Mouse (Mus musculus) midbrain, embryonic 12.5 days (tissue): ENCODE measurements at regions not wholly inside any gene's neighbourhood (a gene's known extent, or its start where the extent isn't known, plus 50 kb on each side); places are given as distances from the start of the nearest gene placed in this dataset.
A peak's percentile ranks its signal among the peaks of the same experiment; 100 is the strongest.

Source experiments
- ATAC-seq: fragments of 200-750 bp; cut with Nextera tagmentation; 2 replicates; pipeline ENCODE4 v1.8.0; 2017; ENCODE audit warnings: low read depth, moderate TSS enrichment, moderate library complexity; ENCODE audit not compliant: low FRiP score
- H3K27ac ChIP-seq: fragments of 300-500 bp; sonication (generic); replicated peaks from 2 replicates; pipeline ENCODE4 v1.5.1; 2016; ENCODE audit warnings: mild to moderate bottlenecking
- H3K27me3 ChIP-seq: fragments of 300-500 bp; sonication (generic); 2 replicates; pipeline ENCODE4 v1.6.1; 2016; ENCODE audit warnings: mild to moderate bottlenecking
- H3K36me3 ChIP-seq: fragments of 300-500 bp; sonication (generic); 2 replicates; pipeline ENCODE4 v1.6.1; 2016
- H3K4me1 ChIP-seq: fragments of 300-500 bp; sonication (generic); 2 replicates; pipeline ENCODE4 v1.6.1; 2016
- H3K4me2 ChIP-seq: fragments of 300-500 bp; sonication (generic); replicated peaks from 2 replicates; pipeline ENCODE4 v1.6.1; 2016; ENCODE audit warnings: mild to moderate bottlenecking, moderate library complexity
- H3K4me3 ChIP-seq: fragments of 300-500 bp; sonication (generic); 2 replicates; pipeline ENCODE4 v1.5.1; 2016; ENCODE audit warnings: mild to moderate bottlenecking
- H3K9ac ChIP-seq: fragments of 300-500 bp; sonication (generic); replicated peaks from 2 replicates; pipeline ENCODE4 v1.6.1; 2016; ENCODE audit warnings: mild to moderate bottlenecking, moderate library complexity
- H3K9me3 ChIP-seq: fragments of 300-500 bp; sonication (generic); 2 replicates; pipeline ENCODE4 v1.6.1; 2016; ENCODE audit warnings: mild to moderate bottlenecking
- WGBS: fragments of 180-500 bp; shearing (Covaris S2); methylation state at CpG from one replicate; pipeline ENCODE4 v1.1.7; 2016; 5-methylcytosine and 5-hydroxymethylcytosine counted together

DNA sequence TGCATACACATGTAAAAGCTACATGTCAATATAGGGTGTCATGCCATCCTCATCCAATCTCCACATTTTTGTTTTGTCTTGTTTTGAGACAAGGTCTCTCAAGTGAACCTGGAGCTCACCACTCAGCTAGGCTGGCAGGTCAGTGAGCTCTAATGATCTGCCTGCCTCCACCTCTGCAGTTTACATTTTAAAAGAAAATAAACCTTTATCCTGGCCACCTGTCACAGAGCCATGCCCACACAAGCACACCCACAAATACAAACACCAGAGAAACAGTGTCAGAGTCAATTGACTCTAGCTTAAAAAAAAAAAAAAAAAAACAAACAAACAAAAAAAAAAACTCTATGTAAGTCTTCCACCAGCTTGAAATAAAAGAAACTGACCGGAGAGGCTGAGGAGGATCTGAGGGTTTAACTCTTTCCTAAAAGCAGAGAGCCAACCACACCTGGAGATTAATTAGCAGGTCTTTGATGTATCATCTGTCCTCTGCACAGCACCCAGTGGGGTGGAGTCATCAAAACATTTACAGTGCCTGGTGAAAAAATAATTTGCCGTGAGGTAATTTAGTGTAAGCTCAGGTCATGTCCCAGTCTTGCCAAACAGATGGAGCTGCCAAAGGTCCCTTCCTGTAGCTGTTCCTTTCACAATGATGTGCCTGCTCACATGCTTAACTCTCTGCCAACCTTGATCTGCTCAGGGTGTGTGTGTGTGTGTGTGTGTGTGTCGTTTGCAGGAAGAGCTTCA lies 262.2 kb downstream of the Gm11361 start:
- Histone ChIP-seq H3K4me1 (peaks cover 9% of the 10 kb centered on the region; the same call in 1 of the 2 replicates), H3K4me3 (no peak overlapping the region), H3K9ac (no peak overlapping the region), H3K36me3 (no peaks in the 10 kb centered on the region), H3K4me2 (no peak overlapping the region), H3K27me3 (no peaks in the 10 kb centered on the region), H3K9me3 (no peaks in the 10 kb centered on the region), H3K27ac (no peak overlapping the region)
- 67% methylated on average over 3 of the region's 3 CpGs for WGBS
- ATAC-seq, result no peak

DNA sequence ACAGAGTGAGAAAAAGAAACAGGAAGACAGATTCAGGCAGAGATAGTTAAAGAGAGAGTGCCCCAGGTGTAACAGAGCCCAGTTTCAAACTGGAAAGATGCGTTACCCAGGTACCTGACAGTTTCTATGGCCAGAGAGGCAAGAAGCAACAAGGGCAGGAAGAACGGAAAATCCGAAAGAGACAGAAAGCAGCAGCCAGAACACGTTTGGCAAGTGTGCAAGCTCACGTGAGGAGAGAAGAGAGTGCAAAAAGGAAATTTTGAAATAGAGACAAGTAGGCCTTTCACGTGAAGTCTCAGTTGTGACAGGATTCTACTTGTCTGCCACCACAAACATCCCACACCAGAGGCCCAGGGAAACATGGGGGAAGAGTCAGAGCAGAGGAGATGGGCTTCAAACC lies 259.8 kb downstream of the Gm11361 start:
- H3K27ac ChIP-seq, result 0 out of 2 replicates have a peak overlapping the region, but pooled peaks have one; percentile 21
- 81% methylated on average over 6 of the region's 6 CpGs for WGBS
- ATAC-seq, result no peak

GRCm38 (mm10) chr13:28516636-28517035 lies 259.3 kb downstream of the Gm11361 start:
- Histone ChIP-seq H3K4me3 (no peak overlapping the region), H3K4me2 (no peak overlapping the region), H3K9me3 (no peaks in the 10 kb centered on the region), H3K36me3 (no peaks in the 10 kb centered on the region), H3K4me1 (peaks cover 17% of the 10 kb centered on the region), H3K9ac (no peak overlapping the region), H3K27ac (no peak overlapping the region), H3K27me3 (no peaks in the 10 kb centered on the region)
- 53% methylated on average over 2 of the region's 2 CpGs for WGBS
- ATAC-seq, result no peak

More for the DNA sequence above, 259.8 kb downstream of the Gm11361 start:
- Histone ChIP-seq H3K9ac (no peak overlapping the region), H3K4me2 (no peak overlapping the region), H3K27me3 (no peaks in the 10 kb centered on the region), H3K9me3 (no peaks in the 10 kb centered on the region), H3K4me3 (no peak overlapping the region), H3K4me1 (peaks cover 17% of the 10 kb centered on the region), H3K36me3 (no peaks in the 10 kb centered on the region)

DNA sequence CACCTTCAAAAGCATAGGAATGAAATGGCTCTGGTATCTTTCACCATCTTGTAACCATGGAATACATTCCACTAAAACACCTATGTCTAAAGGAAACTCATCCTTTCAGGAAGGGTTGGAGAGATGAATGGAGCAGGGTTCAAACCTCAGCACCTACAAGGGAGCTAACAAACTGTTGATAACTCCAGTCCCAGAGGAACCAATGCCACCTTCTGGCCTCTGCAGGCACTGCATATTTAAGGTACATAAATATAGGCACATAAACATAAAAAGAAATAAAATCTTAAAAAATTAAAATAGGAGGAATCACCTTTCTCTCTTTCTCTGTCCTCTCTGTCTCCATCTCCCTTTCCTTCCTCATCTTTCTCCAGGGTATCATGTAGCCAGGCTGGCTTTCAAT lies 256.9 kb downstream of the Gm11361 start:
- Histone ChIP-seq H3K27me3 (no peaks in the 10 kb centered on the region), H3K36me3 (no peaks in the 10 kb centered on the region), H3K4me3 (no peak overlapping the region), H3K27ac (no peak overlapping the region), H3K4me2 (no peak overlapping the region), H3K9ac (no peak overlapping the region), H3K9me3 (no peaks in the 10 kb centered on the region), H3K4me1 (peaks cover 17% of the 10 kb centered on the region)
- ATAC-seq, result no peak

DNA sequence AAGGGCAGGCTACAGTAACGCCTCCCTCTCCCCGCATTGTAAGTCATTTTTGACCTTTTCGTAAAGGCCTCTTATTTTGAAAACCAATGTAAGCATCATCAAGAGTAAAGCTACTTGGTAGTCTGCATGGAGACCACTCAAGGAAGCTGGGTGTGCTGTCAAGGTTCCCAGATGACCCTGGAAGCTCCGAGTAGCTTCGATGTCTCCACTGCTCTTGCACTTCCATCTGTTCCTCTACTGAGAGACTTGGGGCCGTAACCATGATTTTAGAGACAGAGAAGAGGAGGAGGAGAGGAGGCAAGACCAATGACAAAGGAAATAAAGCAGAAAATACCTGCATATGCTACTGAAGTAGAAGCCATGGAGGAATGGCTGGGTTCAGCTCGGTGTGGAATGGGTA lies 256.0 kb downstream of the Gm11361 start:
- Histone ChIP-seq H3K4me1 (peaks cover 17% of the 10 kb centered on the region), H3K9ac (no peak overlapping the region), H3K36me3 (no peaks in the 10 kb centered on the region), H3K27ac (no peak overlapping the region), H3K27me3 (no peaks in the 10 kb centered on the region), H3K9me3 (no peaks in the 10 kb centered on the region), H3K4me3 (no peak overlapping the region), H3K4me2 (no peak overlapping the region)
- no peak for ATAC-seq
- WGBS, result 94% methylated on average over 7 of the region's 7 CpGs

DNA sequence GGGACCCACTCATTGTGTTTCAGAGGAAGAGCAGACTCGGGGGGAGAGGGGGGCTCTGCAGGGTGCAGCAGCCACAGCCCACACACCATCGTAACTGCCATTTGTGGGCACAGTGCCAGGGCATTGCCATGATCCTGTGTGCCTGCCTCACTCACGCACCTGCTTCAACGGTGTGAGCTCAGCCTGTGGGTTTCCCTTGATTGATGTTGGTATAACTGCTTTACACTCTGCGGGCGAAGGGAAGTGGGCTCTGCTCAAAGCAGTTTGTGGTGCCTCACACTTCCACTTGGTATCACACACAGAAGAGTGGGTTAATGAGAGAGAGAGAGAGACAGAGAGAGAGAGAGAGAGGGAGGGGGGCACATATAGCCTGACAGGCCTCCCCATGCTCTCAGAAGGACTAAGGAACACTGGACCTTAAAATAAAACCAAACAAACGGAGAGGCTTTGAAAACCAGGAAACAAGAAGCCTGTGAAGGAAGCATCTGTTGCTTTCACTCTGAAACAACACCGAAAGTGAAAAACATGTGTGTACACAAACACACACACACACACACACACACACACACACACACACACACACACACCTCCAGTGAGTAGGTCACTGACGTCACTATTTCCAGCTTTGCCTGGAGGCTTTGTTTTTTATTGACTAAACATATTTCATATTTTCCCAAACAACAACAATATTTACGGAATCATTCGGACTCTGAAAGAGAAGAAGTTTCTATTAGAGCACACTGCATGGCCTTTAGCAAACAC lies 255.4 kb downstream of the Gm11361 start:
- Histone ChIP-seq H3K27me3 (no peaks in the 10 kb centered on the region), H3K27ac (0 out of 2 replicates have a peak overlapping the region, but pooled peaks have one; percentile 42), H3K36me3 (no peaks in the 10 kb centered on the region), H3K9me3 (no peaks in the 10 kb centered on the region), H3K4me1 (peaks cover 19% of the 10 kb centered on the region), H3K4me2 (no peak overlapping the region), H3K4me3 (no peak overlapping the region), H3K9ac (no peak overlapping the region)
- 84% methylated on average over 11 of the region's 11 CpGs for WGBS
- ATAC-seq, result peak; percentile 44; the same call in 1 of the 2 replicates

DNA sequence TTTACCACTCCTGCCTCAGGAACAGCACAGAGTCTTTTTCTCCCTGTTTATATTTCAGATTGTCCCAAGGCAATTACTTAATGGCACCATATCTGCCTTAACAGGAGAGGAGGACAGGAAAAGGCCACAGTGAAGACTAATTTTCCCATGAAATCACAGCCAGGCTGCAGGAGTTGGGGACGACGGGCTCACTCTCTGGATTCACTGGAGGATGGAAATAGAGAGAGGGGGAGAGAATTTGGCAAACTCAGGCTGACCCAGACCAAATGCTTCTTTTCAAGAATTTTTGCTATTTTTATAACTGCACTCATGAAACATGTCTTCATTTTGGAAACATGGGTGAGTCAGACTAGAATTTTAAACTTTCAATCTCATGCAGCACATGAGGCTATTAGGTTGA lies 250.9 kb downstream of the Gm11361 start:
- WGBS, result 81% methylated on average over 2 of the region's 2 CpGs
- no peak for ATAC-seq
- Histone ChIP-seq H3K36me3 (peaks cover 4% of the 10 kb centered on the region; the same call in 1 of the 2 replicates), H3K4me1 (peaks cover 16% of the 10 kb centered on the region; the same call in 1 of the 2 replicates), H3K4me3 (no peak overlapping the region), H3K4me2 (no peak overlapping the region), H3K27me3 (no peaks in the 10 kb centered on the region), H3K9ac (no peak overlapping the region), H3K27ac (no peak overlapping the region), H3K9me3 (no peaks in the 10 kb centered on the region)

DNA sequence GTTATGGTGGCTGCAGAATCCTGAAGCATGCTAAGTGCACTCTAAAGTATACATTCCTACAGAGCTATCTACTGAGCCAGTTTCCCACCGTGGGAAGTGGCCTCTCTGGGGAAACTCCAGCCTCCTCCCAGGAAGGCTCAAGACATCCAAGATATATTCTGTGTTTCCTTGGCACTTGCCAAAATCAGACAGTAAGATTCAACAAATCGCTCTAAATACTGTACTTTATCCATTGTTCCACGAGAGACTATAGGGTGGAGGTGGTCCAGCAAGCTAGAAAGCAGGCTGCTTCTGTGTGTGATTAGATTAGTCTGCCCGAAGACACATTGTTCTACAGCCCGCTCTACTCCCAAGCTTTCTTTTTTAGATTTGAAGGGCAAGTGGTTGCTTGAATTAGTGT lies 250.5 kb downstream of the Gm11361 start:
- Histone ChIP-seq H3K9me3 (no peaks in the 10 kb centered on the region), H3K36me3 (peaks cover 7% of the 10 kb centered on the region; the same call in 1 of the 2 replicates), H3K9ac (no peak overlapping the region), H3K27me3 (no peaks in the 10 kb centered on the region), H3K27ac (no peak overlapping the region), H3K4me3 (no peak overlapping the region), H3K4me1 (peaks cover 12% of the 10 kb centered on the region; the same call in 1 of the 2 replicates), H3K4me2 (no peak overlapping the region)
- WGBS, result 80% methylated on average over 5 of the region's 5 CpGs
- ATAC-seq, result no peak

DNA sequence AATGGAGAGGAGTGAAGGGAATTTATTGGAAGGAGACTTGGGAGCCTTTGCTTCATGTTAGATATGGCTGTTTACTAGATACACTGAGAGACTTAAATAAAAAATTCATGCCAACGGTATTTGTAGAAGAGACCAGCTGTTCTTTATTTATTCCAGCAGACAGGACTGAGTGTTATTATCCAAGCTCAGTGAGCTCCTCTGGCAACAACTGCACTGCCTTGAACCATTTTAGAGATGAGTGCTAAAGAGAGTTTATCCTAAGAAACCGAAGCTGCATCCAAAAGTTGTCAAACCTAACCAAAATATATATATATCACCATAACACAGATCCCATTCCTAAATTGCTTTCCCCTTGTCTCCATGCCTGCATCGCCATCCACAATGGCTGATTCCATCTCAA lies 247.0 kb downstream of the Gm11361 start:
- peaks cover 9% of the 10 kb centered on the region; the same call in 1 of the 2 replicates for H3K36me3 ChIP-seq
- ATAC-seq, result no peak
- no peaks in the 10 kb centered on the region for H3K27me3 ChIP-seq
- H3K4me2 ChIP-seq, result no peak overlapping the region
- H3K9ac ChIP-seq, result no peak overlapping the region
- H3K9me3 ChIP-seq, result no peaks in the 10 kb centered on the region
- no peak overlapping the region for H3K4me3 ChIP-seq
- H3K27ac ChIP-seq, result no peak overlapping the region
- H3K4me1 ChIP-seq, result 0 out of 2 replicates have a peak, but pooled peaks cover 8% of the 10 kb centered on the region
- 88% methylated on average over 3 of the region's 3 CpGs for WGBS

DNA sequence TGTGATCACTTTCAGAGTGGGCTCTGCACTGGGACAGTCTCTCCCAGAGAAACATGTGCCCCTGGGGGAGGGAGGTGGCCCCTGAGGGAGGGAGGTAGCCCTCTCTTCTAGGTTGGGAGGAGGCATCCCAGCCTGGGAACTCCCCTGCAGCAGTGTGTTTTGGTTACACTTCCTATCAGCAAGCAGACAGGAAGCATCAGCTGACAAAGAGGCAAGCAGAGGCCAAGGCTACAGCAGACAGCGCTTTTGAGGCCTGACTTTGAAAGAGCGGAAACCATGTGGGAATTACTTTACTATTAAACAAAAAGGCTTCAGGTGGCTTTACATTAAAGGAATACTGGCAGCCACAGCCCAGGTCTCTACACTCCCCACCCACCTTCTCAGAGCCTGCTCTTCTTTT lies 244.8 kb downstream of the Gm11361 start:
- Histone ChIP-seq H3K9ac (no peak overlapping the region), H3K9me3 (no peaks in the 10 kb centered on the region), H3K27me3 (no peaks in the 10 kb centered on the region), H3K4me1 (0 out of 2 replicates have a peak, but pooled peaks cover under 1% of the 10 kb centered on the region), H3K36me3 (peaks cover 9% of the 10 kb centered on the region; the same call in 1 of the 2 replicates), H3K27ac (no peak overlapping the region), H3K4me2 (no peak overlapping the region), H3K4me3 (no peak overlapping the region)
- 81% methylated on average over 2 of the region's 2 CpGs for WGBS
- ATAC-seq, result no peak

- no peak for ATAC-seq
- Histone ChIP-seq H3K27me3 (no peaks in the 10 kb centered on the region), H3K4me2 (no peak overlapping the region), H3K9me3 (no peaks in the 10 kb centered on the region), H3K4me1 (no peaks in the 10 kb centered on the region), H3K36me3 (peaks cover 9% of the 10 kb centered on the region; the same call in 1 of the 2 replicates), H3K9ac (no peak overlapping the region), H3K27ac (no peak overlapping the region), H3K4me3 (no peak overlapping the region)
- WGBS, result 92% methylated on average over 6 of the region's 6 CpGs
Observed at GRCm38 (mm10) chr13:28500697-28501096, 243.4 kb downstream of the Gm11361 start.

- Histone ChIP-seq H3K4me3 (no peak overlapping the region), H3K4me2 (no peak overlapping the region), H3K27me3 (no peaks in the 10 kb centered on the region), H3K9me3 (no peaks in the 10 kb centered on the region), H3K27ac (no peak overlapping the region), H3K36me3 (no peaks in the 10 kb centered on the region), H3K4me1 (no peaks in the 10 kb centered on the region), H3K9ac (no peak overlapping the region)
- 90% methylated on average over 4 of the region's 4 CpGs for WGBS
- ATAC-seq, result no peak
Observed at GRCm38 (mm10) chr13:28497483-28497882, 240.2 kb downstream of the Gm11361 start.
